Comparison of ENCODE assay signal across 8 mouse cellular contexts in the genomic region with DNA sequence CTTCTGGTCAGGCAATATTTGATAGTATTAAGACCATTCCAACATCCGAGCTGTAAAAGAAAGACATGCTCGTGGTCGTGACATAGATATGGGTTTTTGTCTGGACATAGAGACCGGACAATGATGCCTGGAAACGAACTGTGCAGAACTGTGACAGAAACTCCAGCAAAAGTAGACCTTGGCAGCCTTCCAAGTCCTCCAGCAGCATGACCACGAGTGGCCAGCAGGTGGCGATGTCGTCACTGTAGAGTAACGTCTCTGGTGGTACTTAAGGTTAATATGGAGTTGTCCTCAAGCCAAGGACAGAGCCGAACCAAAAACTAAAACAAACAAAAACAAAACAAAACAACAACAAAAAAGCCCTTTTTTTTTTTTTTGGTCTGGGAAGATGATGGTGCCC.
DNase-seq lines count a peak whose midpoint lies in the region; TF ChIP-seq lines count a peak whose summit lies in the region.

No protein-coding gene starts in this region.

- TF ChIP-seq POLR2A in lung, adult 2 months (IDR thresholded peaks at IDR 0.05; ENCODE audit: borderline replicate concordance, extremely low read depth, low read depth, low read length), result 0 out of 2 replicates have a peak, but pooled peaks have one; percentile 9

- H3K4me1 ChIP-seq in lung, adult 2 months (ENCODE audit: control insufficient read depth, insufficient read depth, low read length), result no peaks in the 10 kb centered on the region

- intact Hi-C loops in gastrocnemius, postnatal 14 days (cut with DNase I; ENCODE audit: low total_unique reads), result loop anchor here (2.0 kb wide), 1 partner anchor 255 kb away; no protein-coding TSS in a partner anchor

- H3K4me3 ChIP-seq in lung, adult 2 months (replicated peaks; ENCODE audit: extremely low read depth, low read depth, low read length), result no peak overlapping the region

- peak; percentile 95 for TF ChIP-seq CTCF in lung, adult 2 months (IDR thresholded peaks at IDR 0.05; ENCODE audit: insufficient read depth, low read length)

- peak; percentile 8 for DNase-seq in A20 (ENCODE audit: low read depth, low spot score)
- peak; percentile 49 for DNase-seq in Muller cell, postnatal 12 days (ENCODE audit: inconsistent ontology term)
- DNase-seq in cerebellum, adult 9-11 months, result peak; percentile 41
- peak; percentile 76 for DNase-seq in gastrocnemius, postnatal 14 days
- peak; percentile 77 to 88 for DNase-seq in kidney, postnatal 36 days
- DNase-seq in lung, adult 2 months, result peak; percentile 80
- DNase-seq in right cerebral cortex, postnatal 25 days, result peak; percentile 69
- DNase-seq in urinary bladder, postnatal 4 days (ENCODE audit: low spot score in 2 of 2), result peak; percentile 71 to 89

- 21% methylated on average over 10 of the region's 10 CpGs for WGBS in lung, adult 2 months

Comparison
In these comparisons a context has a peak if more than half of its experiments do, and no peak if none do; other contexts are left out.
1. DNase-seq: peak in every context shown above with its lines; median percentile 82 in kidney, postnatal 36 days; 80 in lung, adult 2 months; 80 in urinary bladder, postnatal 4 days; 76 in gastrocnemius, postnatal 14 days; 69 in right cerebral cortex, postnatal 25 days; 49 in Muller cell, postnatal 12 days; 41 in cerebellum, adult 9-11 months; 8 in A20.